Mouse (Mus musculus): ENCODE data around the gene Srgap2. TPM values are rescaled to one million over a fixed set of nuclear protein-coding genes. Genes with fewer than 3 reads are reported as not detected.
A peak's percentile ranks its signal among the peaks of the same experiment; 100 is the strongest.
"Not testable (repeated sequence)": the region's sequence is repeated elsewhere in the genome, so short reads cannot be mapped to it uniquely, and the experiment has no call there.

The Srgap2 gene
- polyA plus RNA-seq, 1 experiment from 2014 or later = 3.1 TPM

DNA sequence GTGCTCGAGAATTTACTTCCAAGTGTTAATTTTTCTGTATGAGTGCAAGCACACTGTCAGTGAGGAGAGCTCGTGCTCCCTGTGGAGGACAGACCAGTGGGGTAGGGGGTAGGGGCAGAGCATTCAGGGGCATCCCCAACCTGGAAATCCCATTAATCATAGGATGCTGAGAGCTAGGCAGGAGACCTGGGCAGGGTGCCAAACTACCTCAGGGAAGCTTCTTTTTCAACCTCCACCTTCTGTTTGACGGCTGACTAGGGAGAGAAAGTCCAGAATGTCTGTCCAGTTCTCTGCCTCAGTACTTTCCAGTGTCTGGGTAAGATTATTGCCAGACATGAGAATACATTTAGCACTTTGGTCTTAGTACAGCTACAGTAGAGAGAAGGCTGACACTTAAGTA is 191.5 kb downstream of the Srgap2 start:
- no peaks in the 10 kb centered on the region for H3K9me3 ChIP-seq (ENCODE audit: control insufficient read depth)
- H3K4me3 ChIP-seq (ENCODE audit: low read depth, low read length) = no peak overlapping the region
- H3K27ac ChIP-seq (ENCODE audit: low read depth, low read length) = no peak overlapping the region
- H3K9ac ChIP-seq (ENCODE audit: low read depth, low read length) = no peak overlapping the region
- peaks cover 20% of the 10 kb centered on the region for H3K36me3 ChIP-seq (ENCODE audit: control insufficient read depth, insufficient read depth)
- H3K27me3 ChIP-seq (replicated peaks; ENCODE audit: control insufficient read depth, insufficient read depth, low read length) = no peaks in the 10 kb centered on the region
- WGBS = 57% methylated on average over 3 of the region's 3 CpGs
- H3K4me2 ChIP-seq (replicated peaks; ENCODE audit: low read depth) = no peak overlapping the region
- no peaks in the 10 kb centered on the region for H3K4me1 ChIP-seq (replicated peaks; ENCODE audit: control insufficient read depth, insufficient read depth, low read length)
- TF ChIP-seq CTCF (IDR thresholded peaks at IDR 0.05; ENCODE audit: low read depth) = no peak
- ATAC-seq = no peak

DNA sequence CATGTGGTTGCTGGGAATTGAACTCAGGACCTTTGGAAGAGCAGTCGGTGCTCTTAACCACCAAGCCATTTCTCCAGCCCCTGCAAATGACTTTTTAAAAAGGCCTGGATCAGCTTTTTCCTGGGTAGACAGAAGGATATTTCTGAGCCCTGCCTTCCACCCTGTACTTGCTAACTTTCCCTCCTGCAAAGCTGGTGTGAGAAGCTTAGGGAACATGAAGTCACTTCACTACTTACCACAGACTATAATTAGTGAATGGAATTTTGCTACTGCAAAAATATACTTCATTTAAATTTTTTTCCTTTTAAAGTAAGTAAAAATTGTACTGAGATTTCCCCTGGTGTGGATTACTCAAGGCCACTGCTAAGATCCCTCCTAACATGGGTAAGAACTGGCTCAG is 196.0 kb downstream of the Srgap2 start:
- no peak overlapping the region for H3K4me3 ChIP-seq (ENCODE audit: low read depth, low read length)
- no peaks in the 10 kb centered on the region for H3K27me3 ChIP-seq (replicated peaks; ENCODE audit: control insufficient read depth, insufficient read depth, low read length)
- 96% methylated on average over 1 of the region's 1 CpGs for WGBS
- H3K4me2 ChIP-seq (replicated peaks; ENCODE audit: low read depth) = no peak overlapping the region
- no peak for TF ChIP-seq CTCF (IDR thresholded peaks at IDR 0.05; ENCODE audit: low read depth)
- no peak overlapping the region for H3K9ac ChIP-seq (ENCODE audit: low read depth, low read length)
- H3K9me3 ChIP-seq (ENCODE audit: control insufficient read depth) = no peaks in the 10 kb centered on the region
- H3K27ac ChIP-seq (ENCODE audit: low read depth, low read length) = no peak overlapping the region
- no peak for ATAC-seq
- H3K4me1 ChIP-seq (replicated peaks; ENCODE audit: control insufficient read depth, insufficient read depth, low read length) = no peaks in the 10 kb centered on the region
- peaks cover 17% of the 10 kb centered on the region for H3K36me3 ChIP-seq (ENCODE audit: control insufficient read depth, insufficient read depth)

DNA sequence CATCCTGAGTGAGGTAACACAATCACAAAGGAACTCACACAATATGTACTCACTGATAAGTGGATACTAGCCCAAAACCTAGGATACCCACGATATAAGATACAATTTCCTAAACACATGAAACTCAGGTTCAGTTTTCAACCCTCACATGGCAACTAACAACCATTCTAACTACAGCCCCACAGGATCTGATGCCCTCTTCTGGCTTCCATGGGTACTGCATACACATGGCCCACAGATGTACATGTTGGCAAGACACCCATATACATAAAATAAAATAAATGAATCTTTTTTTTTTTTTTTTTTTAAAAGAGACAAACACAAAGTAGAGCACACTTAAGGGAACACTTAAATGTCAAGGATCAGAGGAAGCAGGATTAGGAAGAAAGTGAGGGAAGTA is 198.1 kb downstream of the Srgap2 start:
- 88% methylated on average over 1 of the region's 1 CpGs for WGBS
- not testable (repeated sequence) for H3K9ac ChIP-seq (ENCODE audit: low read depth, low read length); H3K4me1 ChIP-seq (replicated peaks; ENCODE audit: control insufficient read depth, insufficient read depth, low read length); H3K4me2 ChIP-seq (replicated peaks; ENCODE audit: low read depth); H3K27ac ChIP-seq (ENCODE audit: low read depth, low read length); ATAC-seq; H3K4me3 ChIP-seq (ENCODE audit: low read depth, low read length); H3K27me3 ChIP-seq (replicated peaks; ENCODE audit: control insufficient read depth, insufficient read depth, low read length); H3K9me3 ChIP-seq (ENCODE audit: control insufficient read depth)
- TF ChIP-seq CTCF (IDR thresholded peaks at IDR 0.05; ENCODE audit: low read depth) = peak; percentile 53
- H3K36me3 ChIP-seq (ENCODE audit: control insufficient read depth, insufficient read depth) = peaks cover 17% of the 10 kb centered on the region

DNA sequence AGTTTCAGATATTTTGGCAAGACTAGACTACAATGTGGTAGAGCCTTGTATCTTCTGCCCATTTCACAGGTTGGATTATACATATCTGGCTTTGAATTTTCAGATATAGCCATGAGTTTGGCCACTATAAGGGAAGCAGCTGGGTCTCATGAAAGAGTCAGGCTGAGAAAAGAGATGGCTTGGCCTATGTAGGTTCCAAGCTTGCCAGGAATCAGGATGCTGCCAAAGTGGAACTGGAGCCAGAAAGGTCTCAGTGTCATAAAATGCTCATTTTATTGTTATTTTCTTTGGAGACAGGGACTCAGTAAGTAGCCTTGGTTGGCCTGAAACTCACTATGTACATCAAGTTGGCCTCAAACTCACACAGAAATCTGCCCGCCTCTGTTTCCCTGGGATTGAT is 200.0 kb downstream of the Srgap2 start:
- TF ChIP-seq CTCF (IDR thresholded peaks at IDR 0.05; ENCODE audit: low read depth) = no peak
- WGBS = 93% methylated on average over 1 of the region's 1 CpGs
- ATAC-seq = no peak

DNA sequence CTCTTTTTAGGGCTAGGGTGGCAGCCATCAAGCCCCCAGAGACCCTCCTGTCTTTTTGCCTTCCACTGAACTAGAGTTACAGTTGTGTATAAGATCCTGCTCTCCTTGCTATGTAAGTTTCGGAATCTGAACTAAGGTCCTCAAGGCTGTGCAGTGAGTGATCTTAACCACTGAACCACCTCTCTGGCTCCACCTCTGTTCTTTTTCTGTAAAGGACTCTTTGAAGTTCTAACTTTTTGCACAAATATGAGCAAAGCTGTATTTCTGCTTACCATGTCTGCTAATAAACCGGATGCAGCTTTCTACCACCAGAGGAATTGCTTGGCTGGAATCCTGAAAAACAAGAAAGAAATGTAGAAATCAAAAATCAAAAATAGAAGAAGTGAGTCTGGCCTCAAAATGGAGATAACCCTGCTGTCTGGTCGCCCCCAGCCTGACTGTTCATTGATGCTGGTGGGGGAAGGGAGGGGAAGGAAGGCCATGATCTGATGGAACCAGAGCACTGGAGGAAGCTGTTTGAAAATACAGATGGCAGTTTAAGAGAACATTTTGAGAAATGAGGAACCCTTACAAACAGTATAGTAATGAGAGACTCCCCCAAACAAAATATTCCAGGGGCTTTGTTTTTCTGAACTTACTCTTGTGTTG is 202.2 kb downstream of the Srgap2 start:
- no peak for ATAC-seq
- no peak for TF ChIP-seq CTCF (IDR thresholded peaks at IDR 0.05; ENCODE audit: low read depth)
- Histone ChIP-seq H3K9me3 (ENCODE audit: control insufficient read depth) (no peaks in the 10 kb centered on the region), H3K4me3 (ENCODE audit: low read depth, low read length) (no peak overlapping the region), H3K4me2 (replicated peaks; ENCODE audit: low read depth) (no peak overlapping the region), H3K9ac (ENCODE audit: low read depth, low read length) (no peak overlapping the region), H3K36me3 (ENCODE audit: control insufficient read depth, insufficient read depth) (peaks cover 9% of the 10 kb centered on the region; the same call in 1 of the 2 replicates), H3K27me3 (replicated peaks; ENCODE audit: control insufficient read depth, insufficient read depth, low read length) (no peaks in the 10 kb centered on the region), H3K27ac (ENCODE audit: low read depth, low read length) (no peak overlapping the region), H3K4me1 (replicated peaks; ENCODE audit: control insufficient read depth, insufficient read depth, low read length) (no peaks in the 10 kb centered on the region)
- 87% methylated on average over 3 of the region's 3 CpGs for WGBS

More for the DNA sequence above, 200.0 kb downstream of the Srgap2 start:
- H3K9me3 ChIP-seq (ENCODE audit: control insufficient read depth) = no peaks in the 10 kb centered on the region
- H3K4me2 ChIP-seq (replicated peaks; ENCODE audit: low read depth) = no peak overlapping the region
- H3K4me3 ChIP-seq (ENCODE audit: low read depth, low read length) = no peak overlapping the region
- H3K27me3 ChIP-seq (replicated peaks; ENCODE audit: control insufficient read depth, insufficient read depth, low read length) = no peaks in the 10 kb centered on the region
- no peaks in the 10 kb centered on the region for H3K4me1 ChIP-seq (replicated peaks; ENCODE audit: control insufficient read depth, insufficient read depth, low read length)
- no peak overlapping the region for H3K27ac ChIP-seq (ENCODE audit: low read depth, low read length)
- peaks cover 17% of the 10 kb centered on the region; the same call in 1 of the 2 replicates for H3K36me3 ChIP-seq (ENCODE audit: control insufficient read depth, insufficient read depth)
- H3K9ac ChIP-seq (ENCODE audit: low read depth, low read length) = no peak overlapping the region

DNA sequence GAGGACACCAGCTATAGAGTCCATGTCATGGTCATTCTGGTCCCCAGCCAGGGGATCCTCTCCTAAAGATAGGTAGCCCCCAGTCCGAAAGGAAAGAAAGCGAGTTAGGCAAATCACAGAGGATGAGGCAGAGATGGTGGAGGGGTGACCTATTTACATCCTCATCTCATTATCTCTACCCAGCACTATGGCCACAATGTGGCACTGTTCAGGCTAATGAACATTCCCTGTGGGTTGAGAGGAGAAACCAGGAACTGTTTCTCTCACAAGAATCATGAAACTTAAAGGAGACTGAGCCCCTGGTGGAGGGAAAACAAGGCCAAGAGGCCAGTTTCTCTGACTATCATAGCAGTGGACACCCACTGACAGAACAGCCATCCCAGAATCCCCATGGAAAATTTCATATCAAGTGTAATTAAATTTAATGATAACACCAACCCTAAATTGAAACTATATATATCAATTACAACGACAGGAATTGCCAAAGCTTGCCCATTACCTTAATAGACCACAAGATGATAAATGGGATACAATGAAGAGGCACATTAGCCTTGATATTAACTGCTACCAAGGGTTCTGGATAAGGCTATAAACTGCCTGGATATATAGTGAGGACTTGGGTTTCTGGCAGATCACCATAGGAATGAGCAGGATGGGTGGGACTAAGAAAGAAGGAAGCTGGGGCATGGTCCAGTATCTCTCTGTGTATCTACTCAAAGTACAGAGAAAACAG is 207.4 kb downstream of the Srgap2 start:
- 90% methylated on average over 3 of the region's 3 CpGs for WGBS
- H3K9ac ChIP-seq (ENCODE audit: low read depth, low read length) = no peak overlapping the region
- no peak overlapping the region for H3K4me3 ChIP-seq (ENCODE audit: low read depth, low read length)
- no peaks in the 10 kb centered on the region for H3K9me3 ChIP-seq (ENCODE audit: control insufficient read depth)
- ATAC-seq = no peak
- no peak overlapping the region for H3K27ac ChIP-seq (ENCODE audit: low read depth, low read length)
- no peaks in the 10 kb centered on the region for H3K4me1 ChIP-seq (replicated peaks; ENCODE audit: control insufficient read depth, insufficient read depth, low read length)
- H3K36me3 ChIP-seq (ENCODE audit: control insufficient read depth, insufficient read depth) = peaks cover 30% of the 10 kb centered on the region
- no peak overlapping the region for H3K4me2 ChIP-seq (replicated peaks; ENCODE audit: low read depth)
- TF ChIP-seq CTCF (IDR thresholded peaks at IDR 0.05; ENCODE audit: low read depth) = peak; percentile 55
- H3K27me3 ChIP-seq (replicated peaks; ENCODE audit: control insufficient read depth, insufficient read depth, low read length) = no peaks in the 10 kb centered on the region

Measured in intestine, postnatal 0 days (tissue).